Mouse (Mus musculus): ENCODE data around the gene Ccl26.

DNA sequence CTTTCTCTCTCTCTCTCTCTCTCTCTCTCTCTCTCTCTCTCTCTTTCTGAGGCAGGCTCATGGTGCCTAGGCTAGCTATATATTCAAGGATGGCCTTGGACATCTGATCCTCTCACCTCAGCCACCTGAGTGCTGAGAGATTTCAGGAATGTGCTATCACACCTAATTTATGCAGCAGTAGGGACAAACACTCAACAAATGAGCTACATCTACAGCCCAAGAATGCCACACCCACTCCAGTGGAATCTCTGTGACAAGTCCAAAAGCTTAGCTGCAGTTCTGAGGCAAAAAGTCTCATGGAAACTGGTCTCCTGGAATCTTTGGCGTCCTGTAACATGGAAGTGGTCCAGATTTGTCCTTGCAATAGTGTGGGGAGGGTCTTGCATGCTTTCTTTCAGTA, 44.2 kb upstream of the Ccl26 start:
- TF ChIP-seq CTCF (IDR thresholded peaks at IDR 0.05; ENCODE audit: low read depth, low read length) = no peak
- TF ChIP-seq POLR2A (IDR thresholded peaks at IDR 0.05; ENCODE audit: borderline replicate concordance, low read depth, low read length) = no peak
